Mouse (Mus musculus): ENCODE measurements at regions not wholly inside any gene's neighbourhood (a gene's known extent, or its start where the extent isn't known, plus 50 kb on each side); places are given as distances from the start of the nearest gene placed in this dataset.

GRCm38 (mm10) chr17:13488608-13489324 lies 134.4 kb downstream of the Tcp10c start:
- TF ChIP-seq CTCF (IDR thresholded peaks at IDR 0.05; ENCODE audit: low read depth): no peak
- no peak for TF ChIP-seq EP300 (IDR thresholded peaks at IDR 0.05; ENCODE audit: low read depth)

Measured in liver, embryonic 14.5 days (tissue).